In the genomic region with DNA sequence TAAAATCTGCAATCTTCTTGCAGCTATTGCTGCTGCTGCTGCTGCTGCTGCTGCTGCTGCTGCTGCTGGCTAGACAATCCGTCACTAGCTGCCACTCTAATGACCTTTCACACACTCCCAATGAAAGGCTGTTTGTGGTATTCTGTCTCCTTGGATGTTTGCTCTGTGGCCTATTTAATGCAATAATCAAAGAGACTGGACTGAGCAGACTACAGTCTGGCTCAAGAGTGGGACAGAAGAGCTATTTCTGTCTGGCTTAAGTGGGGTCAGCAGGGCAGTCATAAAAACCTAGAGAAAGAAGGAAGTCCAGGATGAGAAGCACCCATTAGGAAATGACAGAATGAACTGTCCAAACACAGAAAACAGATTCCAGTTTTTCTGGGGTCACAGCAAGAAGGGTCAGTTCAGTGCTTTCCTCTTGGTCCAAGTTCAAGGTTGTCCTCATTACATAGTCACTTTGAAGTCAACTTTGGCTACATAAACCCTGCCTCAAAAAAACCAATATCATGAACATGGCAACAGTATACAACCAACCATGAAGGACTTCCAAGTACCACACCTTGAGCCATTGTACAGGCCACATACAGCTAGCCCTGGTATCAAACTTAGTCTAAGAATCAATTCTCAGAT, we compare ENCODE assay signal across 11 mouse cellular contexts.
DNase-seq lines count a peak whose midpoint lies in the region; ATAC-seq and TF ChIP-seq lines count a peak whose summit lies in the region.
"Had no signal": no experiment of that assay in that cellular context is flagged by ENCODE, and none has a peak within 500 bp of the region (broad histone marks: within the 10 kb centered on the region; RNA-seq: fewer than 3 reads in every experiment).

No protein-coding gene starts in this region.

- no peak overlapping the region for H3K4me2 ChIP-seq in embryonic facial prominence, embryonic 11.5 days (ENCODE audit: low read depth, low read length)
- no peak overlapping the region for H3K4me2 ChIP-seq in hindbrain, embryonic 14.5 days (replicated peaks)
- H3K4me2 ChIP-seq: embryonic facial prominence, embryonic 12.5 days; liver, embryonic 13.5 days had no signal

- ATAC-seq in embryonic facial prominence, embryonic 11.5 days (replicated peaks; ENCODE audit: insufficient number of reproducible peaks, low FRiP score, low TSS enrichment, low read depth) = peak; percentile 70; the same call in 1 of the 2 replicates
- 0 out of 2 replicates have a peak, but pooled peaks have one; percentile 7 for ATAC-seq in hindbrain, embryonic 14.5 days (ENCODE audit: low FRiP score)

- 11% methylated on average over 1 of the region's 1 CpGs for WGBS in embryonic facial prominence, embryonic 11.5 days
- 14% methylated on average over 1 of the region's 1 CpGs for WGBS in embryonic facial prominence, embryonic 10.5 days
- 6% methylated on average over 1 of the region's 1 CpGs for WGBS in hindbrain, embryonic 14.5 days

- H3K27ac ChIP-seq in embryonic facial prominence, embryonic 11.5 days (replicated peaks; ENCODE audit: low read depth, low read length) = no peak overlapping the region
- no peak overlapping the region for H3K27ac ChIP-seq in embryonic facial prominence, embryonic 10.5 days (replicated peaks)
- no peak overlapping the region for H3K27ac ChIP-seq in hindbrain, embryonic 14.5 days
- no peak overlapping the region for H3K27ac ChIP-seq in left cerebral cortex, adult 2 months
- H3K27ac ChIP-seq: embryonic facial prominence, embryonic 12.5 days; liver, embryonic 13.5 days had no signal

- DNase-seq in embryonic facial prominence, embryonic 11.5 days (ENCODE audit: low spot score) = no peak
- no peak for DNase-seq in embryonic facial prominence, embryonic 10.5 days (ENCODE audit: low spot score)
- DNase-seq in brain, adult 2 months (ENCODE audit: low read depth, low spot score) = peak; percentile 8
- no peak for DNase-seq in hindbrain, embryonic 14.5 days (ENCODE audit: low spot score)
- peak; percentile 3 for DNase-seq in lung, postnatal 36 days
- DNase-seq in T-cell, adult 2 months (ENCODE audit: low spot score) = no peak
- no peak for DNase-seq in left cerebral cortex, adult 2 months (ENCODE audit: extremely low spot score in 1 of 2, low spot score in 2 of 2)
- no peak for DNase-seq in spleen, postnatal 4 days (ENCODE audit: low spot score in 2 of 2)
- DNase-seq: gastrocnemius, postnatal 10 days; liver, embryonic 13.5 days had no signal

- no peak overlapping the region for H3K9ac ChIP-seq in embryonic facial prominence, embryonic 11.5 days (replicated peaks; ENCODE audit: low read length)
- no peak overlapping the region for H3K9ac ChIP-seq in hindbrain, embryonic 14.5 days
- H3K9ac ChIP-seq: embryonic facial prominence, embryonic 12.5 days; liver, embryonic 13.5 days had no signal

- no peaks in the 10 kb centered on the region for H3K27me3 ChIP-seq in embryonic facial prominence, embryonic 11.5 days (ENCODE audit: control insufficient read depth, insufficient read depth, low read length)
- H3K27me3 ChIP-seq in embryonic facial prominence, embryonic 10.5 days (replicated peaks; ENCODE audit: low read depth, poor library complexity, severe bottlenecking) = no peaks in the 10 kb centered on the region
- H3K27me3 ChIP-seq in hindbrain, embryonic 14.5 days (ENCODE audit: control insufficient read depth, insufficient read depth, low read length) = no peaks in the 10 kb centered on the region
- H3K27me3 ChIP-seq: embryonic facial prominence, embryonic 12.5 days; liver, embryonic 13.5 days had no signal

- no peaks in the 10 kb centered on the region for H3K36me3 ChIP-seq in embryonic facial prominence, embryonic 11.5 days (replicated peaks; ENCODE audit: control insufficient read depth, insufficient read depth, low read depth, low read length)
- H3K36me3 ChIP-seq in embryonic facial prominence, embryonic 10.5 days (replicated peaks) = no peaks in the 10 kb centered on the region
- H3K36me3 ChIP-seq in hindbrain, embryonic 14.5 days (replicated peaks; ENCODE audit: control insufficient read depth, insufficient read depth) = no peaks in the 10 kb centered on the region
- H3K36me3 ChIP-seq: embryonic facial prominence, embryonic 12.5 days; liver, embryonic 13.5 days had no signal

- no peak for TF ChIP-seq CTCF in left cerebral cortex, adult 2 months (IDR thresholded peaks at IDR 0.05)

- H3K9me3 ChIP-seq in embryonic facial prominence, embryonic 11.5 days (replicated peaks; ENCODE audit: control insufficient read depth, low read length) = no peaks in the 10 kb centered on the region
- H3K9me3 ChIP-seq in embryonic facial prominence, embryonic 10.5 days = no peaks in the 10 kb centered on the region
- no peaks in the 10 kb centered on the region for H3K9me3 ChIP-seq in hindbrain, embryonic 14.5 days (ENCODE audit: control insufficient read depth, low read length)
- H3K9me3 ChIP-seq: embryonic facial prominence, embryonic 12.5 days; liver, embryonic 13.5 days had no signal

- intact Hi-C loops in left cerebral cortex, adult 2 months (cut with DNase I) = no loop called here

- no peak overlapping the region for H3K4me3 ChIP-seq in embryonic facial prominence, embryonic 11.5 days (ENCODE audit: low read depth, low read length)
- H3K4me3 ChIP-seq in embryonic facial prominence, embryonic 10.5 days = no peak overlapping the region
- H3K4me3 ChIP-seq in hindbrain, embryonic 14.5 days (replicated peaks; ENCODE audit: low read length) = no peak overlapping the region
- H3K4me3 ChIP-seq in left cerebral cortex, adult 2 months = no peak overlapping the region
- H3K4me3 ChIP-seq: embryonic facial prominence, embryonic 12.5 days; liver, embryonic 13.5 days had no signal

- H3K4me1 ChIP-seq in embryonic facial prominence, embryonic 11.5 days (ENCODE audit: control insufficient read depth, insufficient read depth, low read length) = no peaks in the 10 kb centered on the region
- peaks cover 13% of the 10 kb centered on the region for H3K4me1 ChIP-seq in embryonic facial prominence, embryonic 10.5 days
- no peaks in the 10 kb centered on the region for H3K4me1 ChIP-seq in hindbrain, embryonic 14.5 days (replicated peaks; ENCODE audit: control insufficient read depth, insufficient read depth, low read length)
- H3K4me1 ChIP-seq: embryonic facial prominence, embryonic 12.5 days; liver, embryonic 13.5 days had no signal

Comparison
In these comparisons a context has a peak if more than half of its experiments do, and no peak if none do; other contexts are left out.
1. DNase-seq: peak in brain, adult 2 months (single experiment) and lung, postnatal 36 days (single experiment); none in embryonic facial prominence, embryonic 11.5 days (single experiment), embryonic facial prominence, embryonic 10.5 days (single experiment), hindbrain, embryonic 14.5 days (single experiment), T-cell, adult 2 months (single experiment), left cerebral cortex, adult 2 months (0 of 2) and spleen, postnatal 4 days (0 of 2).